In the genomic region with DNA sequence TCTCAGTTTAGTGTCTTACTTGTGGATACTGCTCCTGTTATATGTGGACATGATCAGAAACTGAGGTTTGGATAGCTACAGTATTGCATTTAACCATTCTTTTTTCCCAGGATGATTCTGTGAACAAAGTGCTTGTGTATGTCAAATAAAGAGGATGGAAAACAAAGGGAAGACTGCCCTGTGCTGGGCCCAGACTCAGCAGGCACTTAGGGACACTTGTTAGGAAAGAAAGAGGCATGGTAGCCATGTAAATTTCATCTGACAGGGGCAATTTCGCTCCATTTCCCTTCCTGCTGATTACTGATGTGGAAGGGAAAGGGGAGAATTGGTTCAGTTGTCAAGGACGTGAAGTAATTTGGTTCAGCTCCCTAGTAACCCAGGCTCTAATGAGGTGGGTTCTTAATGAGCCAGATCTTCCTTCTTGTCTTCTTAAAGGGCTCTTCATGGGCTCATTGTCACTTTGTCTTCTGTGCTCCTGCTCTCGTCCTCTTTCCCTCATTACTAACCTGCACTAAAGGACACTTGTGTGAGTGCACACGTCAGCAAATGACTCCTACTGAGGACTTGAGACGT, we compare ENCODE assay signal across 26 mouse cellular contexts.
DNase-seq lines count a peak whose midpoint lies in the region; ATAC-seq and TF ChIP-seq lines count a peak whose summit lies in the region.
"Had no signal": no experiment of that assay in that cellular context is flagged by ENCODE, and none has a peak within 500 bp of the region (broad histone marks: within the 10 kb centered on the region; RNA-seq: fewer than 3 reads in every experiment).

No protein-coding gene starts in this region.

- H3K36me3 ChIP-seq in embryonic facial prominence, embryonic 14.5 days (ENCODE audit: control insufficient read depth, insufficient read depth, low read length), result no peaks in the 10 kb centered on the region
- no peaks in the 10 kb centered on the region for H3K36me3 ChIP-seq in embryonic facial prominence, embryonic 10.5 days (replicated peaks)
- H3K36me3 ChIP-seq in midbrain, postnatal 0 days (ENCODE audit: insufficient read depth, low read length), result no peaks in the 10 kb centered on the region
- H3K36me3 ChIP-seq in midbrain, embryonic 15.5 days (replicated peaks), result no peaks in the 10 kb centered on the region
- H3K36me3 ChIP-seq in forebrain, embryonic 13.5 days (ENCODE audit: poor library complexity, severe bottlenecking), result no peaks in the 10 kb centered on the region
- H3K36me3 ChIP-seq: embryonic facial prominence, embryonic 13.5 days; heart, embryonic 12.5 days; limb, embryonic 10.5 days; liver, embryonic 15.5 days; lung, embryonic 15.5 days had no signal

- H3K9ac ChIP-seq in embryonic facial prominence, embryonic 14.5 days (ENCODE audit: low read depth, low read length), result no peak overlapping the region
- no peak overlapping the region for H3K9ac ChIP-seq in midbrain, postnatal 0 days (replicated peaks; ENCODE audit: low read length, poor library complexity, severe bottlenecking)
- H3K9ac ChIP-seq in midbrain, embryonic 15.5 days, result no peak overlapping the region
- no peak overlapping the region for H3K9ac ChIP-seq in forebrain, embryonic 13.5 days
- H3K9ac ChIP-seq: embryonic facial prominence, embryonic 13.5 days; heart, embryonic 12.5 days; liver, embryonic 15.5 days; lung, embryonic 15.5 days had no signal

- H3K4me2 ChIP-seq in embryonic facial prominence, embryonic 14.5 days (ENCODE audit: low read depth, low read length), result no peak overlapping the region
- no peak overlapping the region for H3K4me2 ChIP-seq in midbrain, postnatal 0 days (ENCODE audit: low read depth, low read length, poor library complexity, severe bottlenecking)
- no peak overlapping the region for H3K4me2 ChIP-seq in midbrain, embryonic 15.5 days
- H3K4me2 ChIP-seq in forebrain, embryonic 13.5 days, result no peak overlapping the region
- H3K4me2 ChIP-seq: embryonic facial prominence, embryonic 13.5 days; heart, embryonic 12.5 days; liver, embryonic 15.5 days; lung, embryonic 15.5 days; midbrain, embryonic 11.5 days had no signal

- peak; percentile 57; the same call in 1 of the 2 replicates for ATAC-seq in embryonic facial prominence, embryonic 14.5 days (ENCODE audit: low read depth)
- no peak for ATAC-seq in midbrain, postnatal 0 days (ENCODE audit: low FRiP score)
- no peak for ATAC-seq in midbrain, embryonic 15.5 days (replicated peaks)
- ATAC-seq in forebrain, embryonic 13.5 days, result peak; percentile 81; the same call in 1 of the 2 replicates
- ATAC-seq: CD4-positive, CD25-positive, alpha-beta regulatory T cell, adult 4 months; hindbrain, postnatal 0 days; intestine, embryonic 16.5 days had no signal

- TF ChIP-seq CTCF in midbrain, postnatal 0 days (IDR thresholded peaks at IDR 0.05), result no peak

- no peaks in the 10 kb centered on the region for H3K4me1 ChIP-seq in embryonic facial prominence, embryonic 14.5 days (ENCODE audit: control insufficient read depth, insufficient read depth, low read length)
- no peaks in the 10 kb centered on the region for H3K4me1 ChIP-seq in embryonic facial prominence, embryonic 10.5 days
- H3K4me1 ChIP-seq in midbrain, postnatal 0 days (ENCODE audit: insufficient read depth, low read length), result no peaks in the 10 kb centered on the region
- no peaks in the 10 kb centered on the region for H3K4me1 ChIP-seq in midbrain, embryonic 15.5 days
- H3K4me1 ChIP-seq in forebrain, embryonic 13.5 days, result peaks cover 12% of the 10 kb centered on the region
- H3K4me1 ChIP-seq: embryonic facial prominence, embryonic 13.5 days; heart, embryonic 12.5 days; limb, embryonic 10.5 days; liver, embryonic 15.5 days; lung, embryonic 15.5 days had no signal

- no peak overlapping the region for H3K27ac ChIP-seq in embryonic facial prominence, embryonic 14.5 days (replicated peaks; ENCODE audit: low read depth, low read length)
- no peak overlapping the region for H3K27ac ChIP-seq in embryonic facial prominence, embryonic 10.5 days (replicated peaks)
- no peak overlapping the region for H3K27ac ChIP-seq in midbrain, postnatal 0 days (ENCODE audit: low read depth, low read length)
- no peak overlapping the region for H3K27ac ChIP-seq in midbrain, embryonic 15.5 days
- H3K27ac ChIP-seq in forebrain, embryonic 13.5 days, result no peak overlapping the region
- H3K27ac ChIP-seq: embryonic facial prominence, embryonic 13.5 days; hindbrain, postnatal 0 days; limb, embryonic 10.5 days; liver, embryonic 15.5 days; lung, embryonic 15.5 days had no signal

- DNase-seq in embryonic facial prominence, embryonic 14.5 days (ENCODE audit: low spot score), result no peak
- DNase-seq in embryonic facial prominence, embryonic 10.5 days (ENCODE audit: low spot score), result no peak
- peak; percentile 5 for DNase-seq in midbrain, postnatal 0 days (ENCODE audit: low spot score)
- peak; percentile 77 for DNase-seq in retina, embryonic 14.5 days (ENCODE audit: low spot score)
- DNase-seq in heart, adult 11 months, result no peak
- no peak for DNase-seq in thymus, postnatal 14 days
- DNase-seq: adrenal gland, postnatal 25 days; cerebellum, adult 9-10 months; gastrocnemius, postnatal 10 days; heart, postnatal 10 days; kidney, adult 9 months; kidney, postnatal 14 days; liver; right cerebral cortex, postnatal 4 days; thymus, postnatal 25 days had no signal

- H3K4me3 ChIP-seq in embryonic facial prominence, embryonic 14.5 days (ENCODE audit: low read depth, low read length), result no peak overlapping the region
- no peak overlapping the region for H3K4me3 ChIP-seq in embryonic facial prominence, embryonic 10.5 days
- H3K4me3 ChIP-seq in midbrain, postnatal 0 days (ENCODE audit: low read depth, low read length), result no peak overlapping the region
- no peak overlapping the region for H3K4me3 ChIP-seq in midbrain, embryonic 15.5 days
- H3K4me3 ChIP-seq in forebrain, embryonic 13.5 days, result no peak overlapping the region
- H3K4me3 ChIP-seq: embryonic facial prominence, embryonic 13.5 days; heart, embryonic 12.5 days; limb, embryonic 10.5 days; liver, embryonic 15.5 days; lung, embryonic 15.5 days had no signal

- 57% methylated on average over 5 of the region's 5 CpGs for WGBS in embryonic facial prominence, embryonic 14.5 days
- 42% methylated on average over 5 of the region's 5 CpGs for WGBS in embryonic facial prominence, embryonic 10.5 days
- 39% methylated on average over 5 of the region's 5 CpGs for WGBS in midbrain, postnatal 0 days
- 41% methylated on average over 5 of the region's 5 CpGs for WGBS in midbrain, embryonic 15.5 days
- 32% methylated on average over 5 of the region's 5 CpGs for WGBS in forebrain, embryonic 13.5 days

- H3K9me3 ChIP-seq in embryonic facial prominence, embryonic 14.5 days (ENCODE audit: control insufficient read depth, low read length), result no peaks in the 10 kb centered on the region
- H3K9me3 ChIP-seq in embryonic facial prominence, embryonic 10.5 days, result no peaks in the 10 kb centered on the region
- no peaks in the 10 kb centered on the region for H3K9me3 ChIP-seq in midbrain, postnatal 0 days (ENCODE audit: low read length)
- no peaks in the 10 kb centered on the region for H3K9me3 ChIP-seq in midbrain, embryonic 15.5 days
- H3K9me3 ChIP-seq in forebrain, embryonic 13.5 days (replicated peaks), result no peaks in the 10 kb centered on the region
- H3K9me3 ChIP-seq: embryonic facial prominence, embryonic 13.5 days; heart, embryonic 12.5 days; limb, embryonic 10.5 days; liver, embryonic 15.5 days; lung, embryonic 15.5 days had no signal

- no peaks in the 10 kb centered on the region; the same call in 1 of the 2 replicates for H3K27me3 ChIP-seq in embryonic facial prominence, embryonic 14.5 days (replicated peaks; ENCODE audit: control insufficient read depth, insufficient read depth, low read length)
- peaks cover 43% of the 10 kb centered on the region for H3K27me3 ChIP-seq in embryonic facial prominence, embryonic 10.5 days (replicated peaks; ENCODE audit: low read depth, poor library complexity, severe bottlenecking)
- no peaks in the 10 kb centered on the region for H3K27me3 ChIP-seq in midbrain, postnatal 0 days (ENCODE audit: insufficient read depth, low read length)
- H3K27me3 ChIP-seq in midbrain, embryonic 15.5 days (replicated peaks), result no peaks in the 10 kb centered on the region
- H3K27me3 ChIP-seq in forebrain, embryonic 13.5 days, result no peaks in the 10 kb centered on the region
- H3K27me3 ChIP-seq: heart, embryonic 12.5 days; liver, embryonic 15.5 days; lung, embryonic 15.5 days had no signal

Comparison
In these comparisons a context has a peak if more than half of its experiments do, and no peak if none do; other contexts are left out.
1. ATAC-seq: peak in embryonic facial prominence, embryonic 14.5 days (single experiment) and forebrain, embryonic 13.5 days (single experiment); none in midbrain, postnatal 0 days (single experiment) and midbrain, embryonic 15.5 days (single experiment).
2. DNase-seq: peak in midbrain, postnatal 0 days (single experiment) and retina, embryonic 14.5 days (single experiment); none in embryonic facial prominence, embryonic 14.5 days (single experiment), embryonic facial prominence, embryonic 10.5 days (single experiment), heart, adult 11 months (single experiment) and thymus, postnatal 14 days (single experiment).